Mouse (Mus musculus): Measurements from ENCODE around the gene Tmem130.

DNA sequence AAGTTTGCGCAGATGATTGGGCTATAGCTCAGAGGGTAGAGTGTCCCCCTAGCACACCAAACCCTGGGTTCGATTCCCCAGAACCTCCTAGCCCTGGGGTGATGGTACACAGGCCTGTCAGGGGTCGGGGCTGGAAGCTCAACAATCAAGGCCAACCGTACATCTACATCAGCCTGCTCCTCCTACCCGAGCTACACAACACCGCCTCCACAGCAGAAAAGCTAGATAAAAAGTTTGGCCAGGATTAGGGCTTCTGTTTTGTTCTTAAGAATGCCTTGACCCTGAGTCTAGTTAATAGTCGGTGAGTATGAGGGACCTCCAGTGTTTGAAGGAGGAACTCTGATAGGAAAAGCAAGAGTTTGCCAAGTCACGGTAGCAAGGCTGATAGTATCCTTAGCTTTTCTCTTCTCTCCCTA is 7.5 kb upstream of the Tmem130 start:
- no peak for TF ChIP-seq CTCF (IDR thresholded peaks at IDR 0.05; ENCODE audit: insufficient read depth, low read length)
- TF ChIP-seq POLR2A (IDR thresholded peaks at IDR 0.05; ENCODE audit: borderline replicate concordance, extremely low read depth, low read depth, low read length) = no peak
